Mouse (Mus musculus) spleen, adult 2 months (tissue): ENCODE measurements around the gene Reg4. TPM values are rescaled to one million over a fixed set of nuclear protein-coding genes. Genes with fewer than 3 reads are reported as not detected.

ENCODE experiments used
- DNase-seq, 2 experiments: peaks; one replicate each; pipeline versions ENCODE4 v3.0.0 to v3.0.0-alpha.2; 2012 to 2021; ENCODE audit warnings: low spot score in 2 of 2, low read depth in 1 of 2
- H3K27ac ChIP-seq: fragments of 200-500 bp; 2 replicates; pipeline ENCODE4 v1.5.1; 2012; ENCODE audit warnings: low read length, inconsistent platforms; ENCODE audit not compliant: insufficient read depth
- H3K27me3 ChIP-seq: fragments of 200-500 bp; 2 replicates; pipeline ENCODE4 v1.6.1; 2012; ENCODE audit warnings: mild to moderate bottlenecking, moderate library complexity, low read length, inconsistent platforms; ENCODE audit not compliant: control insufficient read depth, insufficient read depth
- H3K36me3 ChIP-seq: fragments of 200-500 bp; 2 replicates; pipeline ENCODE4 v1.6.1; 2012; ENCODE audit warnings: mild to moderate bottlenecking, low read length, inconsistent platforms; ENCODE audit not compliant: control insufficient read depth, insufficient read depth
- H3K4me1 ChIP-seq: fragments of 200-500 bp; 2 replicates; pipeline ENCODE4 v1.6.1; 2011; ENCODE audit warnings: inconsistent platforms; ENCODE audit not compliant: control insufficient read depth, insufficient read depth, insufficient read length
- H3K4me3 ChIP-seq: fragments of 200-500 bp; 2 replicates; pipeline ENCODE4 v1.5.1; 2011; ENCODE audit warnings: mild to moderate bottlenecking, inconsistent platforms; ENCODE audit not compliant: insufficient read depth, insufficient read length; ENCODE audit errors: extremely low read depth
- CTCF ChIP-seq: fragments of 200-500 bp; IDR thresholded peaks from 2 replicates; pipeline ENCODE4 v1.5.1; 2011; ENCODE audit warnings: mild to moderate bottlenecking, inconsistent platforms; ENCODE audit not compliant: insufficient read depth, insufficient read length, insufficient replicate concordance; ENCODE audit errors: extremely low read depth
- POLR2A ChIP-seq: fragments of 200-500 bp; IDR thresholded peaks from 2 replicates; pipeline ENCODE4 v1.6.1; 2011; ENCODE audit warnings: low read depth, low read length, inconsistent platforms
- whole genome bisulfite sequencing: fragments of 180-500 bp; shearing (Covaris S2); methylation state at CpG from one replicate; pipeline ENCODE4 v1.1.7; 2018; 5-methylcytosine and 5-hydroxymethylcytosine counted together
- polyA plus RNA-seq: library from polyadenylated mRNA; depleted of rRNA; stranded (reverse); fragments of >200 nt; gene quantifications from 2 replicates; pipeline ENCODE4 v1.2.3, GENCODE M21; 2012; rRNA removed

Reg4 gene
- polyA plus RNA-seq, 1 experiment = not detected

GRCm38 (mm10) chr3:98282422-98282821 is 60.5 kb downstream of the Reg4 start:
- H3K4me1 ChIP-seq = no peaks in the 10 kb centered on the region
- no peak for DNase-seq
- no peaks in the 10 kb centered on the region for H3K36me3 ChIP-seq
- H3K27me3 ChIP-seq = no peaks in the 10 kb centered on the region
- WGBS = 93% methylated on average over 8 of the region's 8 CpGs
- no peak for TF ChIP-seq CTCF
- TF ChIP-seq POLR2A = no peak
- H3K27ac ChIP-seq = no peak overlapping the region
- no peak overlapping the region for H3K4me3 ChIP-seq

GRCm38 (mm10) chr3:98283205-98283604 is 61.2 kb downstream of the Reg4 start:
- no peaks in the 10 kb centered on the region for H3K27me3 ChIP-seq

More at GRCm38 (mm10) chr3:98283205-98283604, 61.2 kb downstream of the Reg4 start:
- no peak overlapping the region for H3K27ac ChIP-seq
- no peaks in the 10 kb centered on the region for H3K4me1 ChIP-seq
- H3K4me3 ChIP-seq = no peak overlapping the region
- no peaks in the 10 kb centered on the region for H3K36me3 ChIP-seq
- TF ChIP-seq CTCF (no peak), POLR2A (no peak)
- no peak for DNase-seq
- WGBS = 95% methylated on average over 5 of the region's 5 CpGs

Other genes starting within 250 kb of the Reg4 start
- gene Notch2, start 208.6 kb upstream of the Reg4 start, polyA plus RNA-seq = 45.7 and 63.3 TPM in 2 replicates
- gene Adam30, start 61.5 kb upstream of the Reg4 start, polyA plus RNA-seq = not detected in 2 replicates
- gene Hmgcs2, start 58.3 kb downstream of the Reg4 start, polyA plus RNA-seq = 17.6 and 19.7 TPM in 2 replicates
- gene Phgdh, start 117.8 kb downstream of the Reg4 start, polyA plus RNA-seq = 53.1 and 70.7 TPM in 2 replicates
- gene Zfp697, start 160.3 kb downstream of the Reg4 start, polyA plus RNA-seq = 0.68 and 0.96 TPM in 2 replicates
- 0.18 TPM in 1 of 2 replicates, not detected in the other for gene Gm4450, start 235.0 kb downstream of the Reg4 start, polyA plus RNA-seq